Mouse (Mus musculus) frontal cortex, adult (tissue): Measurements from ENCODE around the gene Mfap1b.
"Not testable (repeated sequence)": the region's sequence is repeated elsewhere in the genome, so short reads cannot be mapped to it uniquely, and the experiment has no call there.

Experiments
- ATAC-seq: cut with Nextera tagmentation; 2 replicates; pipeline ENCODE4 v1.9.2; 2017; ENCODE audit warnings: mild to moderate bottlenecking, moderate library complexity, mixed read lengths; ENCODE audit not compliant: low TSS enrichment

Gene Mfap1b

GRCm38 (mm10) chr2:121472783-121473182, 1.1 kb downstream of the Mfap1b start:
- ATAC-seq = not testable (repeated sequence)

GRCm38 (mm10) chr2:121468982-121469381, 4.9 kb downstream of the Mfap1b start:
- not testable (repeated sequence) for ATAC-seq

DNA sequence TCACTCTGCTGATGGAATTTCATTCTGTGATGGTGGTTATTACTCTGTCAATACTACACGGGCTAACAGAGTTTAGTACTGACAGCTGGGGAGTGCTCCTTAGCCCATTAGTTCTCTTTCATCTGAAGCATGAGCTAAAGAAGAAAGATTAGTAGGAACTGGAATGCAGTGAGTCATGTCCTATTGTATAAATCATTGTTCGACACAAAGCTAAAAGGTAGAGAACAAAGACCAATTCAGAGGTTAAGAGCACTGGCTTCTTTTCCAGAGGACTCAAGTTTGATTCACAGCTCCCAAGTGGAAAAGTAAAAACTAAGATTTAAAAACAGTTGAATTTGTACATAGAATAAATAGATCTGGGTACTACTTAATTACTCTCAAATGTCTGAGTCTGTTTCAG, 13.8 kb downstream of the Mfap1b start:
- ATAC-seq = no peak

- ATAC-seq = peak; percentile 90
Measured at GRCm38 (mm10) chr2:121456692-121457642, 16.9 kb downstream of the Mfap1b start, which contains the start of gene Serinc4. TSS of gene Serinc4 (minus strand) at chr2:121456781.

- no peak for ATAC-seq
Measured at GRCm38 (mm10) chr2:121455534-121455933, 18.3 kb downstream of the Mfap1b start.

GRCm38 (mm10) chr2:121453917-121454316, 19.9 kb downstream of the Mfap1b start:
- no peak for ATAC-seq

GRCm38 (mm10) chr2:121452990-121453389, 20.9 kb downstream of the Mfap1b start, which contains the start of gene Hypk:
TSS of gene Hypk (plus strand) at chr2:121453290.
- ATAC-seq = no peak

DNA sequence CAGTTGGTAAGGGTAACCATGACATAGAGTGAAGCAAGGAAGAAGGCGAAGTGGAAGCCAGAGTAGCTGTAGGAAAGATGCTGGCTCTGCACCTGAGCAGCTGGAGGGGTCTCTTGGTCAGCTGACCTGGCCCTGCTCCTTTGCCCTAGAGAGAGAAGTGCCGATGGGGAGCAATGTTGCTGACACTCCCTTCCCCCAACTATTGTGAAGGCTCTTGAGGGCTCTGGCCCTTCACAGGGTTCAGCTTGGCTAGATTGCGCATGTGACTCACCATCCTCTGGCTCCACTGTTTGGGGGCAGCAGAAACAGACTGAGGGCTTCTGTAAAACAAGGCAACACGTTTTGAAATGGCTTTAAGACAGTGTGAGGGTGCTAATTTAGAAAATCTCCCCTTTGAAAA, 21.5 kb downstream of the Mfap1b start:
- ATAC-seq = no peak

DNA sequence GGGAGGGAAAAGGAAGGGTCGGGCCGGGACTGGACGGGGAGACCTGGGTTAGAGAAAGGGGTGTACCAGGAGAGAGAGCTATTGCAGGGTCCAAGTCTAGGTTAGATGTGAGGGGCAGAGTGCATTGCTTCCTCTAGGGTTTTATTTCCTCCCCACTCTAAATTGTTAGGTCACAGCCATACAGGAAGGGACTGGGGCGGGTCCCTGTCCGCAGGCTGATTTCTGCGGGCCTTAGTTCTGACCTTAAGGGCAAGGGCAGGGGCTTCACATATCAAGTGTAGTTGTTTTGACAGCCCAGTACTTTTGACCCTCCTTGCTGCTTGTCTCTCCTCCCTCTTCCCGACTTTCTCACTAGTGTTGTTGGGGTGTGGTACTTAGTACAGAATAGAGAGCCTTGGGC, 23.8 kb downstream of the Mfap1b start:
- ATAC-seq = no peak

GRCm38 (mm10) chr2:121449545-121450011, 24.3 kb downstream of the Mfap1b start:
- peak; percentile 13 for ATAC-seq

DNA sequence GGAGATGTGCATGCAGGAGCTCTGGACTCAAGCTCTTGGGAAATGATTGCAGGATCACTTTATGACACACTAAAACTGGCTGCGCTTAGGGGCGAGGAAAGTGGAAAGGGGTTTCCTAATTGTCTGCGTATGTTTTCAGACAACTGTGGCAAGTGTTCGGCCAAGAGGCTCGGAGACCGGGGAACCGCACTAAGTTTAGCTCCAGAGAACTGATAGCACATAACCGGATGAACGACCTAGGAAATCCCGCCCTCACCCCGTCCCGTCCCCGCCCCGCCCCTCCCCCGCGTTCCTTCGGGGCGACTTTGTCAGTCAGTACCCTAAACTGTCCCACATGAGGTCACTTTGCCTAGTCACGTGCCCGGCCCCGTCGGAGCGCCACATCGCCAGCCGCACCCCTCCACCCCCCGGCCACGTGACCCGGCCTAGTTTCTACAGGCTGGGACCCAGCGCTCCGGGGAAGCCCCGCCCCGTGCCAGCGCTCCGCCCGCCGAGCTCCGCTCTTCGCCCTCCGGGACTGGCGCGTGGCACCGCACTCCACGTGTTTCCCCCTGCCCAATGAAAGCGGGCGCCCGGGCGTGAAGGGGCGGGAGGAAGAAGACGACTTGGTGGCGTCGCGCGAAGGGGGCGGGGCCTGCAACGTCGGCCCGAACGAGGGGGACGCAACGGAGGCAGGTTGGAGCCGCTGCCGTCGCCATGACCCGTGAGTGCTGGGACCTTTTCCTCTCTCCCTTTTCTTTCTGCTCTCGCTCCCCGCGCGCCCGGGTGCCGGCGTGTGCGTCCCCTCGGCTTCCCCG, 24.9 kb downstream of the Mfap1b start, which contains the start of gene Serf2:
Gene Serf2, plus strand, starts transcription at position 457 of the 797 bp plus-strand sequence.
- ATAC-seq = peak; percentile 95

GRCm38 (mm10) chr2:121448136-121448535, 25.7 kb downstream of the Mfap1b start:
- no peak for ATAC-seq

DNA sequence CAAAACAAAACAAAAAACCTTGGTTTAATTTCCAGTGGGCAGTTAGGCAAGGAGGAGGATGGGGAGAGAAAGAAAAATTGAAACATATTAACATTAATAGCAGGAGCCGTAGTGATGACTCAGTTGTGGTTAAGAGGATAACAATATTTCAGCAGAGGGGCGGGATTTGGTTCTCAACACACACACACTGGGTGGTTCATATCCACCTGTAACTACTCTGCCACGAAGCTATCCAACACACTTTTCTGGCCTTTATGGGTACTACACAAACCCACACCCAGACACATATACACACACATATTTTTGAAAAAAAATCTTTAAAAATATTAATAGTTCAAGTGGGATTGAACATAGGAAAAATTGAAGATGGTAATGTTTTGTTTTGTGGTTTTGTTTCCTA, 26.9 kb downstream of the Mfap1b start:
- ATAC-seq = no peak

GRCm38 (mm10) chr2:121446506-121446905, 27.4 kb downstream of the Mfap1b start:
- no peak for ATAC-seq

DNA sequence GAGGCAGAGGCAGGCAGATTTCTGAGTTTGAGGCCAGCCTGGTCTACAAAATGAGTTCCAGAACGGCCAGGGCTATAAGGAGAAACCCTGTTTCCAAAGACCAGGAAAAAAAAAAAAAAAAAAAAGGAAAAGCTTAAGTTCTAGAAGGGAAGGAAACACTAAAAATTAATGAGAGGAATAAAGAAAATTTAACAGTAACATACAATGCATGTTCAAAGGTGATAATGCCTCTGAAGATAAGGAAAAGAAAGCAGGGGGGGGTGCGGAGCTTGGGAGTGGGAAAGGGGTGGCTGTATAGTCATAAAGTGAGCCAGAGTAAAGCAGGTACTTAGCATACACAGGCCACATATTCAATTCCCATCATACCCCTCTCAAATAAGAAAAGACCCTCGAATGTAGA, 28.8 kb downstream of the Mfap1b start:
- ATAC-seq = no peak

GRCm38 (mm10) chr2:121444178-121444577, 29.7 kb downstream of the Mfap1b start, which contains the start of gene Ell3:
TSS of gene Ell3 (minus strand) at chr2:121444278.
- no peak for ATAC-seq

DNA sequence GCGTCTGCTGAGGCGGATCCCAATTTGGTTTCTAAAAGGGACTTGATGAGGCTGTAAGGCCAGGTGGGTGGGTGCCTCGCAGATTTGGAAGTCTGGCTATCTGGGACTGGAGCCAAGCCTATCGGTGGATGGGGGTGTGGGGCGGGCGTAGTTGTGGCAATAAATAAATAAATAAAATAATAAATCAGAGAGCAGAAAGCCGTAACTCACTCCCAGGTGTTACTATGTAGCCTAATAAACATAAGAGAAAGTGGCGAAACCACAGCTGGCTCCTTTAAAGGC, 30.9 kb downstream of the Mfap1b start:
- ATAC-seq = no peak

GRCm38 (mm10) chr2:121442259-121443067, 31.4 kb downstream of the Mfap1b start:
- ATAC-seq = 0 out of 2 replicates have a peak, but pooled peaks have one; percentile 13

- ATAC-seq = no peak
Measured at GRCm38 (mm10) chr2:121441800-121442199, 32.1 kb downstream of the Mfap1b start.

DNA sequence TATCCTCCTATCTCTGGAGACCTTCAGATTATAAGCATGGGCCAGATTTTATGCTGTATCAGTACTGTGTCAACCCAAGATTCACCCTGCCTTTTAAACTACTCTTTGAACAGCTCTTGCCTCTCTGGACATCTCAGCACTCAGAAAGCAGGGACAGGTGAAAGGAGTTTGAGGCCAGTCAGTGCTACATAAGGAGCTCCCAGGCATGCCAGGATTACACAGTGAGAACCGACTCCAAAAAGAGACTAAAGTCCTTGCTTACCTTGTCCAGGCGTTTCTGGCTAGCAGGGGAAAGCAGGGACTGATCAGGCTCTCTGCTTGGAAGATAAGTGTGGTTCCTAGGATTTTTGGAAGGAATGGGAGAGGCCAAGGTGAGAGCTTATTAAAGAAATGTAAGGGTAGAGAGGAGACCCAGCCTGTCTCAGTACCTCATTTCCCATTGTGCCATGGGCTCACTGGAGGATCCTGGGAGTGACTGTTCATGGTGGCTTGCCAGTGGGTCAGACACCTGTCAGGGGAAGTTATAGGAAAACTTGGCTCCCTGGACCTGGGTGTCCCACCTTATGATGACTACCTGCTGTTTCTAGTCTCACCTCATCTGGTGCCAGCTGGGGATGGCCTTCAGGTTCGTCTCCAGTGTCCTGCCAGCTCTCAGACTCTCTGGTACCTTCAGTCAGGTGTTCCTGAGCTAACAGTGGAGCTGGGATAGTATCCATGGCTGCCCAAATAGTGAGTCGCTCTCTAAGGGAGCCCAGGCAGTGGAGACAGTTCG, 32.8 kb downstream of the Mfap1b start:
- ATAC-seq = no peak

GRCm38 (mm10) chr2:121439746-121440145, 34.1 kb downstream of the Mfap1b start:
- no peak for ATAC-seq
